Mouse (Mus musculus): Measurements from ENCODE around the gene Slc2a3. TPM values are rescaled to one million over a fixed set of nuclear protein-coding genes. Genes with fewer than 3 reads are reported as not detected.

The Slc2a3 gene
- polyA plus RNA-seq, 1 experiment from 2014 or later, result 10.4 TPM

DNA sequence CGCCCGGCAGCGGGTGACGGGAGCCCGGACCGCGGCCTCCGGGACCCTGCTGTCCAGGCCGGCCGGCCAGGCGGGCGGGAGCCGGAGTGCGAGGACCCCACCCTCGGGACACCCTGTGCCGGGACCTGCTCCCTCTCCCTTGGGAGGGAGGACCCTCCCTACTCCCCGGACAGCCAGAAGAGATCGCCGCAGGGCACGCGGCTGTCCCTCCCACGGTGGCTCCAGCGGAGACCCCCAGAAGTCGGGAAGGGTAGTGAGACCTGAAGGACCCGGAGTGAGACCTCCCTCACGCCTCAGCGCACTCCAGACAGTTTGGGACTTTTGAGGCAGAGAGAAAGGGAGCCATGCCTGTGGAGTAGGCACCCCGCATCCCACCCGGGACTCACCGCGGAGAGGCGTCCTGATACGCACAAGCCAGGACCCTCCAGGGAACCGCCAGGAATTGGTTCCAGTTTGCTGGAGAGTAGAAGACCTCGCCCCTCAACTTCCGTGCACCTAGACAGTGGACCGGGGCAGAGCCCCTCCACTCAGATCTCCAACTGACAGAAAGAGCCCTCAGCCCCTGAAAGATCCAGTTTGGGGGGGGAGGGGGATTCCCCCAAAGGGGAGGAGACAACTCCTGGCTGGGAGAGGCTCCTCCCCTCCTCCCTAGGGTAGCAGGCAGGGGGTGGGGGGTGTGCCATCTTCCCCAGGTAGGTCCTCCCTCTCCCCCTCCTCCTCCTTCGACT lies 18.8 kb upstream of the Slc2a3 start:
- 0% methylated on average over 37 of the region's 38 CpGs for WGBS
- Histone ChIP-seq H3K9me3 (replicated peaks) (no peaks in the 10 kb centered on the region), H3K27ac (peak overlapping the region; percentile 85), H3K9ac (peak overlapping the region; percentile 93), H3K36me3 (0 out of 2 replicates have a peak, but pooled peaks cover 3% of the 10 kb centered on the region), H3K4me3 (replicated peaks) (peak overlapping the region; percentile 83), H3K4me2 (peak overlapping the region; percentile 84), H3K4me1 (peaks cover 44% of the 10 kb centered on the region), H3K27me3 (no peaks in the 10 kb centered on the region)
- ATAC-seq (replicated peaks; ENCODE audit: low FRiP score), result peak; percentile 77

DNA sequence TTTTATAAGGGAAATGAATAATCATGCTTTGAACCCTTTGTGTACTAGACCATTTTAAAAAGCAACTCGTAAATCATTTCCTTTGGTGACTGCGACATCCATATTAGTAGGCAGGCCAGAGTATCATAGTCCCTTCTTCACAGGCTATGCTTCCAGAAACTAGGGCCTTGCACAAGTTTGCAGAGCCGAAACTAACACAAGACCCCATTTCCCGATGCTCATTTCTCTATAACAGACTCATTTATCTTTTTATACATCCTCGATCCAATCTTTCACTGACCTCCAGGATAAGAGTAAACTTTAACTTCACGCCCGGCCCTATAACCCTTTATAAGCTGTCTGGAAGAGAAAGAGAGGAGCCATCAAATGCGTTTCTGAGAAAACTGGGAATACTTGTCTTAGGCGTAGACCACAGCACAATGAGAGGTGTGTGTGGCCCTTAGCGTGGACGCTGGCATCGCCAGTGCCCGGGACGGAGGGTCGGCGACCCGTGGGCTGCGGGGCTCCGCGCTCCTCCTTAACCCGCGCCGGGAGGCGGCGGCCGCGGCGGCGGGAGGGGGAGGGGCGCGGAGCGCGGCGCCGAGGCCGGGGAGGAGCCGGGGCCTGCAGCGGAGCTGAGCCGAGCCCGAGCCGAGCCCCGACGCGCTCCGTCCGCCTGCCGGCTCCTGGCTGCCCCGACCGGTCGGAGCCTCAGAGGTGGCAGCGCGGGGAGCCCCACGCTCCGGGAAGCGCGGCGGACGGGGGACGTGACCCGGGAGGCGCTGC lies 18.0 kb upstream of the Slc2a3 start, which contains the start of gene Foxj2:
Gene Foxj2, plus strand, starts transcription at position 609 of the 765 bp plus-strand sequence.
- peak; percentile 92 for ATAC-seq (replicated peaks; ENCODE audit: low FRiP score)
- Histone ChIP-seq H3K4me1 (peaks cover 39% of the 10 kb centered on the region), H3K4me3 (replicated peaks) (peak within 1 kb of the TSS; percentile 83), H3K9me3 (replicated peaks) (no peaks in the 10 kb centered on the region), H3K27ac (peak within 1 kb of the TSS; percentile 85), H3K36me3 (0 out of 2 replicates have a peak, but pooled peaks cover 3% of the 10 kb centered on the region), H3K27me3 (no peaks in the 10 kb centered on the region), H3K4me2 (peak within 1 kb of the TSS; percentile 84), H3K9ac (peak within 1 kb of the TSS; percentile 93)
- 1% methylated on average over 47 of the region's 61 CpGs for WGBS

DNA sequence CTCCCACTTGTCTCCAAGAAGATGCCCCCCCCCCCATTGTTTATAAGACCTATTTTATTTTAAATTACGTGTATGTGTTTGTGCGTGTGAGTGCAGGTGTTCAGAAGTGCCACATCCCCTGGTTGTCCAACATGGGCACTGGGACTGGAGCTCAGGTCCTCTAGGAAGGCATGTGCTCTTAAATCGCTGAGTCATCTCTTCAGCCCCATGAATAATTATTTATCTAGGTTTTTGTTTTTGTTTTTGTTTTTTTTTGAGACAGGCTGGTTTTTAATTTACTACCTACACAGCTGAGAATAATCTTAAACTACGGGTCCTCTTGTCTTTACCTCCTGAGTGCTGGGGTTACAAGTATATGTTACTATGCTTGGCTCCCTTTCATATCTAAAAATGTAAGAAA lies 12.2 kb upstream of the Slc2a3 start:
- 84% methylated on average over 4 of the region's 4 CpGs for WGBS

DNA sequence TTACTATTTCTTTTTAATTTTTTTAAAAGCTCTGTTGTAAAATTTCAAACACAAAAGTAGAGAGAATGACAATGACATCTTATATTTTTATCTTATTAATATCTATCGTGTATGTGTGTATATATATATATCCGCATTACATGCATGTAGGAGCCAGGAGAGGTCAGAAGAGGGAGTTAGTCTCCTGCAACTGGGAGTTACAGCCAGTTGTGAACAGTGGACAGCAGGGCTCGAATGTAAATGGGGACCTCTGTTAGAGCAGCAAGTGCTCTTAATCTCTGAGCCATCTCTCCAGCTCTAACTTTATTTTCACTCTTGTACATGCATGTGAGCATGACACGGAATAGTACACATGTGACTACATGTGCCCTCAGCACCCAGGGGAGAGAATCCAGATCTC lies 11.3 kb upstream of the Slc2a3 start:
- Histone ChIP-seq H3K27ac (no peak overlapping the region), H3K9me3 (replicated peaks) (no peaks in the 10 kb centered on the region), H3K27me3 (no peaks in the 10 kb centered on the region), H3K4me1 (peaks cover 10% of the 10 kb centered on the region), H3K4me3 (replicated peaks) (no peak overlapping the region), H3K36me3 (no peaks in the 10 kb centered on the region), H3K4me2 (no peak overlapping the region), H3K9ac (no peak overlapping the region)
- WGBS, result 89% methylated on average over 4 of the region's 4 CpGs
- ATAC-seq (replicated peaks; ENCODE audit: low FRiP score), result no peak

More for the DNA sequence above, 12.2 kb upstream of the Slc2a3 start:
- Histone ChIP-seq H3K9me3 (replicated peaks) (no peaks in the 10 kb centered on the region), H3K4me2 (no peak overlapping the region), H3K9ac (no peak overlapping the region), H3K4me1 (peaks cover 10% of the 10 kb centered on the region), H3K4me3 (replicated peaks) (no peak overlapping the region), H3K36me3 (no peaks in the 10 kb centered on the region), H3K27ac (no peak overlapping the region), H3K27me3 (no peaks in the 10 kb centered on the region)
- no peak for ATAC-seq (replicated peaks; ENCODE audit: low FRiP score)

DNA sequence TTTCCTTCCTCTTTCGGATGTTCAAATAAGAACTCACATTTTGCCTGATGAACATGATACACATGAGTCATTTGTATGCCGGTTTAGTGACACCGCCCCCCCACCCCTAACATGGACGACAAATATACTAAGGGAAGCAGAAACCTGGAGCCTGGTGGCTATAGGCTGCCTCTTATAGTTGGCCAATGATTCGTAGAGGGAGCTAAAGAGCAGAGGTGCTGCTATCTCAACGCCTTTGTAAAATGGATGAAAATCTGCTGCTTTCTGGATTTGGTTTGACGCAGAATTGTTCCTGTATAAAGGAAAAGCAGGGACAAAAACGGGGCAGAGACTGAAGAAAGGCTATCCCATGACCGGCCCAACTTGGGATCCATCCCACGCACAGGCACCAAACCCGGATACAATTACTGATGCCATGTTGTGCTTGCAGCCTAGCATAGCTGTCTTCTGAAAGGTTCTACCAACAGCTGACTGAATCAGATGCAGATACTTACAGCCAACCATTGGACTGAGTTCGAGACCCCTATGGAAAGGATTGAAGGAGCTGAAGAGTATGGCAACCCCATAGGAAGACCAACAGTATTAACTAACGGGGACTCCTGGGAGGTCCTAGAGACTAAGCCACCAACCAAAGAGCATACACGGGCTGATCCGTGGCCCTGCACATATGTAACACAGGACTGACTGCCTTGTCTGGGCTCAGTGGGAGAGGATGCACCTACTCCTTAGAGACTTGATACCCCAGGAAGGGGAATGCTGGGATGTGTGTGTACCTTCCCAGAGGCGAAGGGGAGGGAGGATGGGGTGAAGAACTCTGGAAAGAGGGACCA lies 10.5 kb upstream of the Slc2a3 start:
- Histone ChIP-seq H3K9ac (peak overlapping the region; percentile 69; the same call in 1 of the 2 replicates), H3K27me3 (no peaks in the 10 kb centered on the region), H3K36me3 (no peaks in the 10 kb centered on the region), H3K4me2 (peak overlapping the region; percentile 70), H3K4me3 (replicated peaks) (peak overlapping the region; percentile 73), H3K9me3 (replicated peaks) (no peaks in the 10 kb centered on the region), H3K27ac (peak overlapping the region; percentile 100), H3K4me1 (peaks cover 10% of the 10 kb centered on the region)
- 24% methylated on average over 16 of the region's 16 CpGs for whole genome bisulfite sequencing
- ATAC-seq (replicated peaks; ENCODE audit: low FRiP score), result peak; percentile 41

DNA sequence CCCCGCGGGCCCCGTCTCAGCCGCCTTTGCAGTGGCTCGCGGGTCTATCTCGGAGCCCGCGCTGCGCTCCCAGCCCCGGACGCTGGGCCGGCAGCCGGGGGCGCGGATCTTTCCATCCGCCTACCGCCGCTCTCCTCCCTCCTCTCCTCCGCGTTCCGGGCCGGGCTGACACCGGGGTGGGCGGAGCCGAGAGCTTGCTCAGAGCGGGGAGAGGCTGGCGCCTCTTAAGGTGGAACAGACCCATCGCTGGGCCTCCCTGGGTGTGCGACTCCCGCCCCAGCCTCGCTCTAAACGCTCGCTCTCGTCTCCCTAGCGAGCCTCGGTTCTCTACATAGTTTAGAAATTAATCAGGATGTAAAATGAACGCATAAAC lies 9.8 kb upstream of the Slc2a3 start:
- under 1% methylated on average over 38 of the region's 38 CpGs for WGBS
- Histone ChIP-seq H3K9me3 (replicated peaks) (no peaks in the 10 kb centered on the region), H3K27ac (peak overlapping the region; percentile 100)

DNA sequence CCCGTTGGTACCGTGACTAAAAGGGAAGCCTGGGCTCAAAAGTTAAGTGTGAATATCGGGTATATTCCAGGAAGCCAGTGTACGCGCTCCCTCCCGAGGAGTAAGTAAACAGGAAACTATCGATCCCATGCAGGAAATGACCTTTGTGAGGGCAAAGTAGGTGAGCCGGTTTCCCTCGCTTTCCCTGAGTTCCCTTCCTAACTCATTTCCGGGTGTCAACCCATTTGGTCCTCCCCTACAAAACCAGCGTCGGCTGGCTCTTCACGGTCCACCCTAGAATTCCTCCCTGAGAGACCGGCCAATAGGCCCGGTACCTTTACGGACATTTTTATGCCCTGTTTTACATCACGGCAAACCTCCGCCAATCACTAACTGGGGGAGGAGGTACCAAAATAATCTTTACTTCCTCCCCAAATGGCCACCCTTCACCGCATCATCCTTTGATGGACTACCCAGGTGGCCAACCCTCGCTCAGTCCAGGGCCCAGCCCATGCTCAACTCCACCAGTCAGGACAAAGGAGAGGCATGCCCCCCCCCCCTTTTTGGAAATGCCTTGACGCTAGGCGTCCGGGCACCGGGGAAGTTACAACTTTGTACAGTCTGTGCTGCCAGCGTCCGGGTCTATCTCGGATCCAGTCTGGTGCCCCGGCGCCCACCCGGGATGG lies 9.3 kb upstream of the Slc2a3 start:
- under 1% methylated on average over 29 of the region's 30 CpGs for WGBS
- ATAC-seq (replicated peaks; ENCODE audit: low FRiP score), result peak; percentile 99

More for the DNA sequence above, 9.8 kb upstream of the Slc2a3 start:
- Histone ChIP-seq H3K4me1 (peaks cover 10% of the 10 kb centered on the region), H3K36me3 (no peaks in the 10 kb centered on the region), H3K4me2 (peak overlapping the region; percentile 70), H3K9ac (peak overlapping the region; percentile 69), H3K27me3 (no peaks in the 10 kb centered on the region), H3K4me3 (replicated peaks) (peak overlapping the region; percentile 73)
- peak; percentile 96 for ATAC-seq (replicated peaks; ENCODE audit: low FRiP score)

DNA sequence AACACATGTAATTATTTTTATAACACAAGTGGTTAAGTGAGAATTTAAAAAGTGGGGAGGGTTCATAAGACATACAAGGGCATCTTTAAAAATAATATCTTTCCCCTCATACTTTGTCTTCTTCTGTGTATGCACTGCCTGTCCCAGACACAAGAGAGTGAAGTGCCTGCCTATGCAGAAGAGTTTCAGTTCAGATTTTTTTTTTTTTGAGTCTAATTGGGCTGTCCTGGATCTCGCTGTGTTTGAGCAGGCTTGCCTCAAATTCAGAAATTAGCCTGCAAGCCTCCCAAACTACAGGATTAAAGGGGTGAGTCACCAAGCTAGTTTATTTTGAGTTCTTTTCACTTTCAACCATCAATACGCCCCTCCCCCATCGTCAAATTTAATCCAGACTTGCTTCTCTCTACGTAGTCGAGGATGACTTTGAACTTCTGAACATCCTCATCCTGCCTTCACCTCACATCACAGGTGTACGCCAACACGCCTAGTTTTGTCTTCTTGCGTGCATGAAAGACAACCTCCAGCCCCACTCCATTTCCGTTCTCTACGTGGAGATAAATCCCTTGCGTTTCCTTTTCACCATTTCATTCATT lies 8.7 kb upstream of the Slc2a3 start:
- Histone ChIP-seq H3K9ac (peak overlapping the region; percentile 49), H3K36me3 (no peaks in the 10 kb centered on the region), H3K4me3 (replicated peaks) (peak overlapping the region; percentile 73), H3K27me3 (no peaks in the 10 kb centered on the region), H3K9me3 (replicated peaks) (no peaks in the 10 kb centered on the region), H3K27ac (peak overlapping the region; percentile 100), H3K4me1 (peaks cover 10% of the 10 kb centered on the region), H3K4me2 (peak overlapping the region; percentile 70)
- 1% methylated on average over 11 of the region's 11 CpGs for WGBS
- ATAC-seq (replicated peaks; ENCODE audit: low FRiP score), result no peak

More for the DNA sequence above, 9.3 kb upstream of the Slc2a3 start:
- peak overlapping the region; percentile 70 for H3K4me2 ChIP-seq
- H3K9ac ChIP-seq, result peak overlapping the region; percentile 69
- H3K27ac ChIP-seq, result peak overlapping the region; percentile 100
- H3K4me1 ChIP-seq, result peaks cover 10% of the 10 kb centered on the region
- H3K27me3 ChIP-seq, result no peaks in the 10 kb centered on the region
- no peaks in the 10 kb centered on the region for H3K36me3 ChIP-seq
- H3K9me3 ChIP-seq (replicated peaks), result no peaks in the 10 kb centered on the region
- H3K4me3 ChIP-seq (replicated peaks), result peak overlapping the region; percentile 73

DNA sequence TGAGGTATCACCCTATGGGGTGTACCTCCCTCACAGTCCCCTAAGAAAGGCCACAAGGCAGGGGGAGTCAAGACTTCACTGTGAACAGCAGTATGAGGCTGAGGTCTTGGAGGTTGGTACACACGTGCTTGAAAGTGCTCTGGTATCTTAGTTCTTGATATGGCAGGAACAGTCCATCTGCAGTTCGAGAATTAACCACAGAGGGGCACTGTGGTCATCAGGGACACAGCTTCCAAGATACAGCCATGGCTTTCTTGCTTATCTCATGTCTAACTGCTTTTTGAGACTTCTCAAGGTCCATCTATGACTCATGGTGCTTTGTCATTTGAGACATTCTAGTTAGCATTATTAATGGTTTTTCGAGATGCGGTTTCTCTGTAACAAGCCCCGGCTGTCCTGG lies 3.0 kb upstream of the Slc2a3 start:
- H3K9ac ChIP-seq, result no peak overlapping the region
- H3K27me3 ChIP-seq, result peaks cover 18% of the 10 kb centered on the region
- no peak overlapping the region for H3K4me3 ChIP-seq (replicated peaks)
- H3K9me3 ChIP-seq (replicated peaks), result no peaks in the 10 kb centered on the region
- no peak for ATAC-seq (replicated peaks; ENCODE audit: low FRiP score)
- no peak overlapping the region for H3K27ac ChIP-seq
- peaks cover 17% of the 10 kb centered on the region for H3K4me1 ChIP-seq
- 26% methylated on average over 5 of the region's 5 CpGs for WGBS
- H3K4me2 ChIP-seq, result no peak overlapping the region
- H3K36me3 ChIP-seq, result no peaks in the 10 kb centered on the region

DNA sequence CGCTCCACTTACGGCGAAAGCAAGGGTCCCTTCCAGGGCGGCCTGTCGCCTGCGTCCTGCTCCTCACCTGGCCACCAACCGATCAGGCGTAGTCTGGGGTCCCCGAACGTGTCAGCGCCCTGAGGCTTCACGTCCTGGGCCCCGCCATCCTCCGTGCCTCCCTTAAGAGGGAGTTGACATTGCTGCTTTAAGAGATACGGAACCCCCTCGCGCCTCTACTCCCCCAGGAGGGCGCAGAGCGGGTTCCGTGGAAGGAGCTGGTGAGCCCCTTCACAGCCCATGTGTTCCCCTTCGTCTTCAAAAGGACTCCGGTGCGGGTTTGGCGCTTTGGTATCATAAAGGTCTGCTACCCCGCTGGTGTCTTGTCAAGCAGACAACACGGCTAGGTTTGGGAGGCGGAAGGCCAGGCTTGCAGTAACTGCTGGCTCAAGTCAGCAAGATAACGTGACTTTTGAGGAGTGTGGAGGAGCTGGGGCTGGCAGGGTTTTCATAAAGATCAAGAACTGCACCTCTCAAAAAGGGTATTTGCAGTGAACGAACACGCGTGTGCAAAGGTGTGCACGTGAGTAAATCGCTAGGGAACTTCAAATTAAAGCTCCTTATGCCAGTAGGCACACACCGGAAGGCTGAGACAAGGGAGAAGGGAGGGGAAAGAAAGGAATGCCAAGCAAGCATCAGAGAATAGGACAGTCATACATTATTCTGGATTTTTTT lies 518 bp upstream of the Slc2a3 start:
- Histone ChIP-seq H3K9me3 (replicated peaks) (no peaks in the 10 kb centered on the region), H3K9ac (peak overlapping the region; percentile 58), H3K27me3 (peaks cover 18% of the 10 kb centered on the region), H3K4me2 (peak overlapping the region; percentile 98), H3K27ac (peak overlapping the region; percentile 54), H3K36me3 (no peaks in the 10 kb centered on the region), H3K4me3 (replicated peaks) (peak overlapping the region; percentile 62), H3K4me1 (peaks cover 17% of the 10 kb centered on the region)
- peak; percentile 76 for ATAC-seq (replicated peaks; ENCODE audit: low FRiP score)
- 3% methylated on average over 34 of the region's 34 CpGs for WGBS

Data from kidney, embryonic 15.5 days (tissue).